Mouse (Mus musculus): ENCODE measurements around the gene Syngr2.

DNA sequence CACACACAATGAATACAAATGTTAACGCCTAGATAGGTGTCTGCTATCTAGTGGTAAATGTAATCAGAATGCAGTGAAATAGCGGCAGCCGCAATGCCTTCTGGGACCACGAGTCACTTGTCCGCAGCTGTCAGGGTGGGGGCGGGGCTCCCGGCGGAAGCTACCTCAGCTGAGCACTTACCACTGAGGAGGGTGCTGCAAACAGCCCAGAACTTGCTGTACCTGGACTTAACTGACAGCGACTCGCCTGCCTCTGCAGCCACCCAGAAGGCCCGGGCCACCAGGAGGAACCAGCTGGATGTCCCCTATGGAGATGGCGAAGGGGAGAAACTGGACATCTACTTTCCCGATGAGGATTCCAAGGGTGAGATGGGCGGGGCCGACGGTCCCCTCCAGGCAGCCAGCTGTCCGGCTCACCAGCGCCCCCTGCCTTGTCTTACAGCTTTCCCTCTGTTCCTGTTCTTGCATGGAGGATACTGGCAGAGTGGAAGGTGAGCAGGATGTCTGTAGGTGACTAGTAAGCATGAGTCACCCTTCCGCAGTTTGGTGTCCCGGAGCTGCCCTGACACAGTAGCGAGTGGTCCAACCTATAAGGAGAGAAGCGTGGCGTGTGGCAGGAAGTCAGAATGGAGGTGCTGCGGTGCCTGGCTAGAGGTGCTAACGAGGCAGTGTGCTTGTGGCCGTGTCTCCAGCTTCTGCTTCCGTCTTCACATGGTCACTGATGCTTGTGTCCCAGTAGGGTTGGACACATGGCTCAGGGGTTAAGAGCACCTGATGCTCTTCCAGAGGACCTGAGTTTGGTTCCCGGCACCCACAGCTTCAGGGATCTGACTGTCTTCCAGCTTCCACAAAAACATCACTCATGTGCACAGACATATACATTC is 22.9 kb downstream of the Syngr2 start:
- TF ChIP-seq GATA1 (IDR thresholded peaks at IDR 0.05; ENCODE audit: borderline replicate concordance, low read length) (no peak), FLI1 (IDR thresholded peaks at IDR 0.05; ENCODE audit: low read length) (no peak)
